Mouse (Mus musculus): ENCODE measurements around the gene Prss28. TPM values are rescaled to one million over a fixed set of nuclear protein-coding genes. Genes with fewer than 3 reads are reported as not detected.
A peak's percentile ranks its signal among the peaks of the same experiment; 100 is the strongest.

Prss28 gene
- not detected for total RNA-seq (2021)
- long read RNA-seq = 0 reads

GRCm38 (mm10) chr17:25308346-25308745, at the start of gene Prss28:
Gene Prss28 (plus strand): TSS chr17:25308646.
- DNase-seq (ENCODE audit: low spot score in 2 of 2) = no peak

GRCm38 (mm10) chr17:25264453-25264852, 44.0 kb upstream of the Prss28 start:
- DNase-seq (ENCODE audit: low spot score in 2 of 2) = peak; percentile 44 to 60

GRCm38 (mm10) chr17:25270795-25271335, 37.6 kb upstream of the Prss28 start:
- DNase-seq (ENCODE audit: low spot score in 2 of 2) = no peak

GRCm38 (mm10) chr17:25272326-25272725, 36.1 kb upstream of the Prss28 start:
- DNase-seq (ENCODE audit: low spot score in 2 of 2) = no peak

GRCm38 (mm10) chr17:25272951-25273705, 35.3 kb upstream of the Prss28 start:
- DNase-seq (ENCODE audit: low spot score in 2 of 2) = peak; percentile 64 to 95

GRCm38 (mm10) chr17:25273706-25274501, 34.5 kb upstream of the Prss28 start:
- DNase-seq (ENCODE audit: low spot score in 2 of 2) = peak; percentile 98 to 99

GRCm38 (mm10) chr17:25274571-25275346, 33.7 kb upstream of the Prss28 start, which contains the start of gene Ube2i:
Gene Ube2i (minus strand): TSS chr17:25274622.
- peak in 1 of 2 experiments; percentile 17 for DNase-seq (ENCODE audit: low spot score in 2 of 2)

GRCm38 (mm10) chr17:25275833-25276232, 32.6 kb upstream of the Prss28 start:
- no peak for DNase-seq (ENCODE audit: low spot score in 2 of 2)

- no peak for DNase-seq (ENCODE audit: low spot score in 2 of 2)
Observed at GRCm38 (mm10) chr17:25282133-25282532, 26.3 kb upstream of the Prss28 start.

GRCm38 (mm10) chr17:25285033-25285432, 23.4 kb upstream of the Prss28 start:
- peak; percentile 51 to 64 for DNase-seq (ENCODE audit: low spot score in 2 of 2)

- peak; percentile 51 to 67 for DNase-seq (ENCODE audit: low spot score in 2 of 2)
Observed at GRCm38 (mm10) chr17:25288842-25289241, 19.6 kb upstream of the Prss28 start.

GRCm38 (mm10) chr17:25290411-25290810, 18.0 kb upstream of the Prss28 start:
- DNase-seq (ENCODE audit: low spot score in 2 of 2) = no peak

GRCm38 (mm10) chr17:25293495-25293894, 15.0 kb upstream of the Prss28 start:
- no peak for DNase-seq (ENCODE audit: low spot score in 2 of 2)

- no peak for DNase-seq (ENCODE audit: low spot score in 2 of 2)
Observed at GRCm38 (mm10) chr17:25294111-25294510, 14.3 kb upstream of the Prss28 start.

GRCm38 (mm10) chr17:25298094-25298493, 10.4 kb upstream of the Prss28 start, which contains the start of gene Prss34:
Gene Prss34 (plus strand): TSS chr17:25298394.
- DNase-seq (ENCODE audit: low spot score in 2 of 2) = no peak

- DNase-seq (ENCODE audit: low spot score in 2 of 2) = no peak
Observed at GRCm38 (mm10) chr17:25318354-25318753, 9.9 kb downstream of the Prss28 start, which contains the start of gene Prss29. Gene Prss29 (plus strand): TSS chr17:25318654.

GRCm38 (mm10) chr17:25320819-25321218, 12.4 kb downstream of the Prss28 start:
- no peak for DNase-seq (ENCODE audit: low spot score in 2 of 2)

- no peak for DNase-seq (ENCODE audit: low spot score in 2 of 2)
Observed at GRCm38 (mm10) chr17:25322930-25323329, 14.5 kb downstream of the Prss28 start.

GRCm38 (mm10) chr17:25332321-25332720, 23.9 kb downstream of the Prss28 start:
- DNase-seq (ENCODE audit: low spot score in 2 of 2) = no peak

GRCm38 (mm10) chr17:25333943-25334342, 25.5 kb downstream of the Prss28 start:
- DNase-seq (ENCODE audit: low spot score in 2 of 2) = peak; percentile 81 to 84

- no peak for DNase-seq (ENCODE audit: low spot score in 2 of 2)
Observed at GRCm38 (mm10) chr17:25338218-25338617, 29.8 kb downstream of the Prss28 start.

All from layer of hippocampus, postnatal 10 days (tissue).